Mouse (Mus musculus) liver, embryonic 14.5 days (tissue): ENCODE results near the gene Bod1l. TPM values are rescaled to one million over a fixed set of nuclear protein-coding genes. Genes with fewer than 3 reads are reported as not detected.

Experiments
- ATAC-seq: fragments of 200-750 bp; cut with Nextera tagmentation; 2 replicates; pipeline ENCODE4 v1.8.0; 2017; ENCODE audit warnings: moderate number of reproducible peaks, mild to moderate bottlenecking, moderate library complexity; ENCODE audit not compliant: insufficient read depth
- DNase-seq, 3 experiments: peaks; one replicate each; pipeline ENCODE4 v3.0.0-alpha.2; 2012 to 2013; ENCODE audit warnings: low read depth in 3 of 3, low spot score in 3 of 3
- H3K27ac ChIP-seq: fragments of 300-500 bp; sonication (generic); 2 replicates; pipeline ENCODE4 v1.5.1; 2014; ENCODE audit warnings: moderate library complexity, mild to moderate bottlenecking, control low read depth, inconsistent platforms
- H3K27me3 ChIP-seq: fragments of 300-500 bp; sonication (generic); 2 replicates; pipeline ENCODE4 v1.6.1; 2014; ENCODE audit warnings: mild to moderate bottlenecking, low read length, moderate library complexity; ENCODE audit not compliant: control insufficient read depth, insufficient read depth
- H3K36me3 ChIP-seq: fragments of 300-500 bp; sonication (generic); replicated peaks from 2 replicates; pipeline ENCODE4 v1.6.1; 2014; ENCODE audit warnings: low read depth; ENCODE audit not compliant: control insufficient read depth, insufficient read depth
- H3K4me1 ChIP-seq, 2 experiments: fragments of 200-500 bp in 1 of 2; fragments of 300-500 bp in 1 of 2; sonication (generic) in 1 of 2; replicated peaks; 2 replicates each; pipeline ENCODE4 v1.6.1; 2012 to 2014; ENCODE audit warnings: antibody characterized with exemption in 1 of 2, inconsistent platforms in 1 of 2, low read length in 1 of 2; ENCODE audit not compliant: control insufficient read depth in 2 of 2, insufficient read depth in 2 of 2
- H3K4me2 ChIP-seq: fragments of 300-500 bp; sonication (generic); 2 replicates; pipeline ENCODE4 v1.6.1; 2014; ENCODE audit warnings: low read depth, mild to moderate bottlenecking, control low read depth, moderate library complexity
- H3K4me3 ChIP-seq, 2 experiments: fragments of 200-500 bp in 1 of 2; fragments of 300-500 bp in 1 of 2; sonication (generic) in 1 of 2; 2 replicates each; pipeline ENCODE4 v1.5.1; 2012 to 2014; ENCODE audit warnings: low read depth in 2 of 2, low read length in 2 of 2, mild to moderate bottlenecking in 2 of 2, control low read depth in 1 of 2, inconsistent platforms in 1 of 2, moderate library complexity in 1 of 2; ENCODE audit not compliant: insufficient read depth in 1 of 2
- H3K9ac ChIP-seq: fragments of 300-500 bp; sonication (generic); replicated peaks from 2 replicates; pipeline ENCODE4 v1.6.1; 2014; ENCODE audit warnings: mild to moderate bottlenecking, control low read depth, moderate library complexity
- H3K9me3 ChIP-seq: fragments of 300-500 bp; sonication (generic); 2 replicates; pipeline ENCODE4 v1.6.1; 2016; ENCODE audit warnings: low read length, mixed read lengths; ENCODE audit not compliant: control insufficient read depth
- CTCF ChIP-seq: IDR thresholded peaks from 2 replicates; pipeline ENCODE4 v1.5.1; 2016; ENCODE audit warnings: antibody characterized with exemption, low read depth, control low read depth
- EP300 ChIP-seq: IDR thresholded peaks from 2 replicates; pipeline ENCODE4 v1.6.1; 2016; ENCODE audit warnings: antibody characterized with exemption, low read depth
- WGBS: fragments of 180-500 bp; shearing (Covaris S2); extraction: QIAGEN DNeasy Blood & Tissue Kit; methylation state at CpG from one replicate; pipeline ENCODE4 v1.1.7; 2014; ENCODE audit not compliant: insufficient replicate concordance; 5-methylcytosine and 5-hydroxymethylcytosine counted together
- polyA plus RNA-seq, 2 experiments: library from polyadenylated mRNA; depleted of rRNA in 1 of 2; stranded (reverse) in 1 of 2; unstranded in 1 of 2; fragments of >200 nt; fragmentation: Nextera tagmentation in 1 of 2; extraction: Ambion mirVana in 1 of 2; gene quantifications; 2 replicates each; pipeline versions ENCODE4 v1.2.1 to v1.2.3; 2012 to 2014

Gene Bod1l
- 2.5 and 4.4 TPM in 2 replicates for polyA plus RNA-seq (2012; rRNA removed)
- polyA plus RNA-seq (2014; fragmentation: Nextera tagmentation; extraction: Ambion mirVana) = 7.9 and 8.4 TPM in 2 replicates

DNA sequence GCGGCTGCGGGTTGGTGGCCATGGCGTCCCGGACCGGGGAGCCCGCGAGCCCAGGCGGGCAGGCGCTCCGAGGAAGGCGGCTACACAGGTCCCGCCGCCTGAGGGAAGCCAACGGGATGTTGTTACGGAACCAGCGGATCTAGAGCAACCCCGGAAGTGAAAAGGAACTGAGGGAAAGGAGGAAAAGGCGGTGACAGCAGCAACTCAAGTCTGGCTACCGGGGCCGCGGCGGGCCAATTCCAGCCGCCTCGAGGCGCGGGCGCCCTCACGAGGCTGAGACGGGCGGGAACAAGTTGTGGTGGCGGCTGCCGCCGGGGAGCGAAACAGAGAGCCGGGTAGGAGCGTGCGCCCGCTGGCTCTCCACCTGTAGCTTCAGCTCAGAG, at the start of gene Bod1l:
TSS of gene Bod1l (minus strand) at position 169 of the 383 bp plus-strand sequence.
- Histone ChIP-seq H3K27ac (peak within 1 kb of the TSS; percentile 60), H3K4me1 (peaks cover 17 to 19% of the 10 kb centered on the region in 2 experiments), H3K9ac (peak within 1 kb of the TSS; percentile 89), H3K4me2 (peak within 1 kb of the TSS; percentile 93), H3K9me3 (no peaks in the 10 kb centered on the region), H3K4me3 (peak within 1 kb of the TSS; percentile 78 to 98), H3K27me3 (no peaks in the 10 kb centered on the region), H3K36me3 (no peaks in the 10 kb centered on the region)
- TF ChIP-seq EP300 = peak; percentile 13; the same call in 1 of the 2 replicates
- TF ChIP-seq CTCF = peak; percentile 74
- ATAC-seq (peak; percentile 90), DNase-seq (peak; percentile 84 to 85 (median 85))
- WGBS = under 1% methylated on average over 38 of the region's 38 CpGs

DNA sequence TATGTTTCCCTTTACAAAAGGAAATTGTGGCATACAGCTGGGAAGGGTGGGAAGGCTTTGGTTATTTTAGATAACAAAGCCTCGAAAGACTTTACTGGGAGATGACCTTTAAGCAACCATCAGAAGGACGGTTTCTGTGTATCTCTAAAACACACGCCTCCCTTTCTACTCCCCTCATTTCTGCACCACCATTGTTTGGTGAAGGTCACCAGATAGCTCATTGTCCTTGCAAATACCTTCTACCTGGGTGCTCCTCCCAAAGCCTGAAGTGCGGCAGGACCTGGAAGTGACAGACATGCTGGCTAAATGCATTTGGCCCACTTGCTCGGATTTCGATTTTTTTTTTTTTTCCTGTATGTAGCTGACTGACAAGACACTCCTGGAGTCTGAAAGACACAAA, 49.2 kb upstream of the Bod1l start:
- no peaks in the 10 kb centered on the region for H3K4me1 ChIP-seq
- H3K27ac ChIP-seq = no peak overlapping the region
- H3K27me3 ChIP-seq = no peaks in the 10 kb centered on the region
- WGBS = 38% methylated on average over 6 of the region's 6 CpGs
- ATAC-seq = no peak
- no peaks in the 10 kb centered on the region for H3K9me3 ChIP-seq
- TF ChIP-seq CTCF (no peak), EP300 (no peak)
- H3K36me3 ChIP-seq = no peaks in the 10 kb centered on the region
- no peak overlapping the region for H3K4me3 ChIP-seq
- DNase-seq = no peak
- H3K9ac ChIP-seq = no peak overlapping the region
- H3K4me2 ChIP-seq = no peak overlapping the region

DNA sequence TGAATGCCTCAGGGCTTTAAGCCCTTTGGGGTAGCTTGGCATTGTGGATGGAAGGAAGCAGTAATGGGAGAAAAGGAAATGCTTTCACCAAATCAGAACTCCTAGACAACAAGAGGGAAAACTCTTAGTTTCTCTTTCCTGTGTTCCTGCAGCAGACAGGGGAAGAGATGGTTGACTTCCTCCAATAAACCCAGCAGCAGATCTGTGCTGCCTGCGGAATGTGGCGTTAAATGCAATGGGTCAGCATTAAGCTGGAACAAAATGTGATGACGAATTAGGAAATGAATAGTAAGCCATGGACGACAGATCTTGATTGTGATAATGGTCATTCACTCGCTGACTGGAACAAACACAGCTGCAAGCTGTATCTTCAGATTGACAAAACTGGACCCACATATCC, 46.8 kb upstream of the Bod1l start:
- Histone ChIP-seq H3K4me3 (no peak overlapping the region), H3K9me3 (no peaks in the 10 kb centered on the region), H3K4me2 (no peak overlapping the region), H3K36me3 (no peaks in the 10 kb centered on the region), H3K9ac (no peak overlapping the region), H3K27me3 (no peaks in the 10 kb centered on the region), H3K27ac (no peak overlapping the region), H3K4me1 (no peaks in the 10 kb centered on the region)
- DNase-seq = no peak
- no peak for TF ChIP-seq EP300
- no peak for TF ChIP-seq CTCF
- ATAC-seq = no peak
- 38% methylated on average over 5 of the region's 5 CpGs for WGBS

DNA sequence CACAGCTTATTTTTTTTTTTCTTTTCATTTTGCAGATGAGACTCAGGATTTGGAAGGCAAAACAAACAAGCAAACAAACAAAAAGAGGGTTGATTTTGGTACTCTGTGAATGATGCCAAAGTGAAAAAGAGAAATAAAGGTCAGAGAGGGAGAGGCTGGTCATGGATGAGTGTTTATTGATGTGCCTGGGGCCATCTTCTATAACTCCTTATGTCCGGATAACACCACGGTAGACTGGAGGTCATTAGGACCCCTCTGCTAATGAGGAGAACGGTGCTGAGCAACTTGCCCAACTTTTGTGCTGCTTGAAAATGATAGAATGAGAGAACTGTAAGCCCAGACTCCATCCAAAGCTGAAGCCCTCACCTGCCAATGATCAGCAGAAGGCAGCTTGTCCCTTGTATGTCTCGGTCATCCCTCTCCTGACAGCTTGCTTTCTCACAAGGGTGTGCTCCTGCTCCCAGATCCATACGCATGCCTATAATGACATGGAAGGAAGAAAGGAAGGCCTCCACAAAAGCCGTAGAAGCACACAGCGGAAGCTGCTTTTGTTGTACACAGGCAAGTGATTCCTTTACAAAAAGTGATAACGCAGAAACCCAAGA, 45.2 kb upstream of the Bod1l start:
- Histone ChIP-seq H3K27ac (no peak overlapping the region), H3K4me1 (no peaks in the 10 kb centered on the region), H3K9me3 (no peaks in the 10 kb centered on the region), H3K9ac (no peak overlapping the region), H3K4me3 (no peak overlapping the region), H3K36me3 (no peaks in the 10 kb centered on the region), H3K4me2 (no peak overlapping the region), H3K27me3 (no peaks in the 10 kb centered on the region)
- ATAC-seq (no peak), DNase-seq (no peak)
- WGBS = 66% methylated on average over 8 of the region's 8 CpGs
- TF ChIP-seq CTCF (no peak), EP300 (no peak)

DNA sequence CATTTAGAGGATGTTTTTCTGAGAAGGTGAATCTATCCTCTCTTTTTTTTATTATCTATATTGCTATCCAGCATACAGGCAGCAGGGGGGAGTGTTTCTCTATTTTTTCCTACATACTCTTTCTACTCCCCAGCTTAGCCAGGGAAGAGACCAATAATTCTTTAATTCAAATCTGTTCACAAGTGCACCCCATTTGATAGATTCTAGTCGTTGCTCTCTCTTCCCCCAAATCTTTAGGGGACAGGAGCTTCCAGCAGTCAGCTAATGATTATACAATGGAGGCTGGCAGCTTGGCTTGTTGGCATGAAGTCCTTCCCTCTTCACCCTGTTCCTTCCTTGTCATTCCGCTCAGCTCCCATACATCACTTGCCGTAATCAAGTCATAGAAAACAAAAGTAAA, 44.7 kb upstream of the Bod1l start:
- Histone ChIP-seq H3K9ac (no peak overlapping the region), H3K9me3 (no peaks in the 10 kb centered on the region), H3K4me1 (no peaks in the 10 kb centered on the region), H3K27me3 (no peaks in the 10 kb centered on the region), H3K36me3 (no peaks in the 10 kb centered on the region), H3K4me3 (no peak overlapping the region), H3K27ac (no peak overlapping the region), H3K4me2 (no peak overlapping the region)
- TF ChIP-seq EP300 (no peak), CTCF (no peak)
- 54% methylated on average over 3 of the region's 3 CpGs for WGBS
- DNase-seq (no peak), ATAC-seq (no peak)
